Mouse (Mus musculus): ENCODE results near the gene Tgm5. TPM values are rescaled to one million over a fixed set of nuclear protein-coding genes. Genes with fewer than 3 reads are reported as not detected.
A peak's percentile ranks its signal among the peaks of the same experiment; 100 is the strongest.
"Not testable (repeated sequence)": the region's sequence is repeated elsewhere in the genome, so short reads cannot be mapped to it uniquely, and the experiment has no call there.

Gene Tgm5
- total RNA-seq, 4 experiments from 2014 or later = not detected

- no peak for DNase-seq (ENCODE audit: low spot score)
Observed at GRCm38 (mm10) chr2:121041098-121041497, 44.5 kb downstream of the Tgm5 start.

GRCm38 (mm10) chr2:121039382-121039781 lies 46.3 kb downstream of the Tgm5 start:
- no peak for DNase-seq (ENCODE audit: low spot score)

- not testable (repeated sequence) for DNase-seq (ENCODE audit: low spot score)
Observed at GRCm38 (mm10) chr2:121038851-121039250, 46.8 kb downstream of the Tgm5 start.

GRCm38 (mm10) chr2:121036733-121037341 lies 48.8 kb downstream of the Tgm5 start, which contains the start of gene Epb42:
Gene Epb42 (minus strand): TSS chr2:121037072.
- DNase-seq (ENCODE audit: low spot score) = no peak

GRCm38 (mm10) chr2:121022918-121023317 lies 62.7 kb downstream of the Tgm5 start:
- DNase-seq (ENCODE audit: low spot score) = no peak

GRCm38 (mm10) chr2:121017151-121017550 lies 68.5 kb downstream of the Tgm5 start:
- DNase-seq (ENCODE audit: low spot score) = peak; percentile 13

- DNase-seq (ENCODE audit: low spot score) = no peak
Observed at GRCm38 (mm10) chr2:121016226-121016625, 69.4 kb downstream of the Tgm5 start.

- no peak for DNase-seq (ENCODE audit: low spot score)
Observed at GRCm38 (mm10) chr2:121015507-121015906, 70.1 kb downstream of the Tgm5 start.

GRCm38 (mm10) chr2:121012676-121013075 lies 73.0 kb downstream of the Tgm5 start:
- no peak for DNase-seq (ENCODE audit: low spot score)

GRCm38 (mm10) chr2:121009071-121009677 lies 76.5 kb downstream of the Tgm5 start:
- DNase-seq (ENCODE audit: low spot score) = no peak

GRCm38 (mm10) chr2:121008664-121009007 lies 77.0 kb downstream of the Tgm5 start:
- no peak for DNase-seq (ENCODE audit: low spot score)

GRCm38 (mm10) chr2:121007925-121008663 lies 77.5 kb downstream of the Tgm5 start, which contains the start of gene Ccndbp1:
Gene Ccndbp1 (plus strand): TSS chr2:121008403.
- peak; percentile 92 for DNase-seq (ENCODE audit: low spot score)

- DNase-seq (ENCODE audit: low spot score) = no peak
Observed at GRCm38 (mm10) chr2:121006986-121007385, 78.7 kb downstream of the Tgm5 start.

- DNase-seq (ENCODE audit: low spot score) = no peak
Observed at GRCm38 (mm10) chr2:121004018-121004811, 81.4 kb downstream of the Tgm5 start.

- DNase-seq (ENCODE audit: low spot score) = no peak
Observed at GRCm38 (mm10) chr2:121003586-121003985, 82.1 kb downstream of the Tgm5 start.

GRCm38 (mm10) chr2:120998863-120999262 lies 86.8 kb downstream of the Tgm5 start:
- DNase-seq (ENCODE audit: low spot score) = no peak

GRCm38 (mm10) chr2:120996607-120997006 lies 89.0 kb downstream of the Tgm5 start:
- DNase-seq (ENCODE audit: low spot score) = not testable (repeated sequence)

Other genes starting within 250 kb of the Tgm5 start
- gene Cdan1, start 235.7 kb downstream of the Tgm5 start, total RNA-seq (2022) = 10 to 100 TPM; 11.3 to 14.5 (median 11.8) TPM
- gene Ttbk2, start 235.2 kb downstream of the Tgm5 start, total RNA-seq (2022) = 10 to 100 TPM in 2 of 4 experiments, 1 to 10 TPM in 2; 8.8 to 13.1 (median 11.4) TPM
- 10 to 100 TPM; 21.2 to 25.4 (median 24.0) TPM for gene Ubr1, start 115.1 kb downstream of the Tgm5 start, total RNA-seq (2022)
- gene Tmem62, start 108.8 kb downstream of the Tgm5 start, total RNA-seq (2022) = 1 to 10 TPM; 3.7 to 4.7 (median 4.0) TPM
- gene Ccndbp1, start 77.4 kb downstream of the Tgm5 start, total RNA-seq (2022) = 10 to 100 TPM; 27.6 to 30.7 (median 29.5) TPM
- gene Epb42, start 48.8 kb downstream of the Tgm5 start, total RNA-seq (2022) = under 1 TPM in 1 of 4 experiments, not detected in 3; 0.63 TPM
- gene Tgm7, start 24.0 kb upstream of the Tgm5 start, total RNA-seq (2022) = not detected
- 10 to 100 TPM in 2 of 4 experiments, 1 to 10 TPM in 2; 9.6 to 11.7 (median 10.3) TPM for gene Adal, start 54.6 kb upstream of the Tgm5 start, total RNA-seq (2022)
- gene Lcmt2, start 54.8 kb upstream of the Tgm5 start, total RNA-seq (2022) = 10 to 100 TPM in 3 of 4 experiments, 1 to 10 TPM in 1; 10.0 to 11.5 (median 10.3) TPM
- 10 to 100 TPM; 15.4 to 17.0 (median 15.8) TPM for gene Tubgcp4, start 84.8 kb upstream of the Tgm5 start, total RNA-seq (2022)
- 1 to 10 TPM; 6.0 to 6.6 (median 6.4) TPM for gene Zscan29, start 85.3 kb upstream of the Tgm5 start, total RNA-seq (2022)
- 10 to 100 TPM; 30.3 to 39.2 (median 33.5) TPM for gene Trp53bp1, start 185.6 kb upstream of the Tgm5 start, total RNA-seq (2022)
- gene Map1a, start 203.8 kb upstream of the Tgm5 start, total RNA-seq (2022) = 1 to 10 TPM; 4.7 to 6.0 (median 5.2) TPM

Data from heart, adult 8-10 months (tissue).